Mouse (Mus musculus) forebrain, postnatal 0 days (tissue): ENCODE results near the gene Hacd2. TPM values are rescaled to one million over a fixed set of nuclear protein-coding genes. Genes with fewer than 3 reads are reported as not detected.
A peak's percentile ranks its signal among the peaks of the same experiment; 100 is the strongest.

ENCODE experiments used
- ATAC-seq: fragments of 200-750 bp; cut with Nextera tagmentation; 2 replicates; pipeline ENCODE4 v1.8.0; 2017; ENCODE audit warnings: mild to moderate bottlenecking, moderate library complexity
- DNase-seq: peaks from one replicate; pipeline ENCODE4 v3.0.0-alpha.2; 2015
- H3K27ac ChIP-seq: fragments of 300-500 bp; sonication (generic); 2 replicates; pipeline ENCODE4 v1.5.1; 2014; ENCODE audit warnings: low read depth, mild to moderate bottlenecking, antibody characterized with exemption, low read length, moderate library complexity, mixed read lengths
- H3K27me3 ChIP-seq: fragments of 300-500 bp; sonication (generic); 2 replicates; pipeline ENCODE4 v1.6.1; 2014; ENCODE audit warnings: mild to moderate bottlenecking, low read length, mixed read lengths; ENCODE audit not compliant: insufficient read depth
- H3K36me3 ChIP-seq: fragments of 300-500 bp; sonication (generic); 2 replicates; pipeline ENCODE4 v1.6.1; 2014; ENCODE audit warnings: mild to moderate bottlenecking, moderate library complexity; ENCODE audit not compliant: insufficient read depth
- H3K4me1 ChIP-seq: fragments of 300-500 bp; sonication (generic); 2 replicates; pipeline ENCODE4 v1.6.1; 2014; ENCODE audit warnings: antibody characterized with exemption; ENCODE audit not compliant: insufficient read depth
- H3K4me2 ChIP-seq: fragments of 300-500 bp; sonication (generic); 2 replicates; pipeline ENCODE4 v1.6.1; 2014; ENCODE audit warnings: low read depth, mild to moderate bottlenecking, moderate library complexity
- H3K4me3 ChIP-seq: fragments of 300-500 bp; sonication (generic); 2 replicates; pipeline ENCODE4 v1.5.1; 2014; ENCODE audit warnings: low read depth, low read length, mixed read lengths
- H3K9ac ChIP-seq: fragments of 300-500 bp; sonication (generic); 2 replicates; pipeline ENCODE4 v1.6.1; 2014; ENCODE audit warnings: mild to moderate bottlenecking
- H3K9me3 ChIP-seq: fragments of 300-500 bp; sonication (generic); 2 replicates; pipeline ENCODE4 v1.6.1; 2016; ENCODE audit warnings: low read length
- CTCF ChIP-seq: sonication (generic); IDR thresholded peaks from 2 replicates; pipeline ENCODE4 v1.5.1; 2016; ENCODE audit warnings: antibody characterized with exemption, control low read depth, low read depth
- WGBS: fragments of 180-500 bp; shearing (Covaris S2); extraction: QIAGEN DNeasy Blood & Tissue Kit; methylation state at CpG from one replicate; pipeline ENCODE4 v1.1.7; 2014; 5-methylcytosine and 5-hydroxymethylcytosine counted together
- polyA plus RNA-seq: library from polyadenylated mRNA; unstranded; fragments of >200 nt; fragmentation: Nextera tagmentation; extraction: Ambion mirVana; gene quantifications from 2 replicates; pipeline ENCODE4 v1.2.1, GENCODE M21; 2015
- total RNA-seq: library from RNA; depleted of rRNA; stranded (reverse); fragments of >200 nt; gene quantifications from 2 replicates; pipeline ENCODE4 v1.2.3, GENCODE M21; 2014

Hacd2 gene
- total and polyA plus RNA-seq, 2 experiments from 2014 or later = 13.9 to 50.4 TPM

GRCm38 (mm10) chr16:35111143-35111620, 89.0 kb downstream of the Hacd2 start:
- 60% methylated on average over 8 of the region's 8 CpGs for WGBS
- Histone ChIP-seq H3K36me3 (peaks cover 11% of the 10 kb centered on the region), H3K27me3 (no peaks in the 10 kb centered on the region), H3K4me3 (no peak overlapping the region), H3K9me3 (no peaks in the 10 kb centered on the region), H3K27ac (no peak overlapping the region), H3K9ac (no peak overlapping the region), H3K4me1 (0 out of 2 replicates have a peak, but pooled peaks cover 3% of the 10 kb centered on the region), H3K4me2 (no peak overlapping the region)
- TF ChIP-seq CTCF = peak; percentile 62
- ATAC-seq (peak; percentile 28), DNase-seq (peak; percentile 53)

GRCm38 (mm10) chr16:35113496-35113895, 91.3 kb downstream of the Hacd2 start:
- Histone ChIP-seq H3K4me1 (0 out of 2 replicates have a peak, but pooled peaks cover 3% of the 10 kb centered on the region), H3K27ac (no peak overlapping the region), H3K27me3 (no peaks in the 10 kb centered on the region), H3K4me3 (no peak overlapping the region), H3K36me3 (no peaks in the 10 kb centered on the region), H3K9ac (no peak overlapping the region), H3K4me2 (no peak overlapping the region), H3K9me3 (no peaks in the 10 kb centered on the region)
- DNase-seq (no peak), ATAC-seq (no peak)
- 82% methylated on average over 5 of the region's 5 CpGs for WGBS
- no peak for TF ChIP-seq CTCF

GRCm38 (mm10) chr16:35116328-35116956, 94.2 kb downstream of the Hacd2 start:
- no peaks in the 10 kb centered on the region for H3K4me1 ChIP-seq
- DNase-seq (no peak), ATAC-seq (no peak)
- H3K36me3 ChIP-seq = no peaks in the 10 kb centered on the region
- 85% methylated on average over 7 of the region's 7 CpGs for WGBS
- H3K9me3 ChIP-seq = no peaks in the 10 kb centered on the region
- no peak overlapping the region for H3K4me2 ChIP-seq
- no peaks in the 10 kb centered on the region for H3K27me3 ChIP-seq
- H3K27ac ChIP-seq = no peak overlapping the region
- no peak for TF ChIP-seq CTCF
- no peak overlapping the region for H3K4me3 ChIP-seq
- H3K9ac ChIP-seq = no peak overlapping the region

- no peak for TF ChIP-seq CTCF
- no peak overlapping the region for H3K27ac ChIP-seq
- no peak overlapping the region for H3K4me2 ChIP-seq
- no peak overlapping the region for H3K9ac ChIP-seq
- ATAC-seq (no peak), DNase-seq (no peak)
- H3K4me3 ChIP-seq = no peak overlapping the region
- no peaks in the 10 kb centered on the region for H3K4me1 ChIP-seq
- 65% methylated on average over 7 of the region's 7 CpGs for WGBS
- no peaks in the 10 kb centered on the region for H3K36me3 ChIP-seq
- no peaks in the 10 kb centered on the region for H3K9me3 ChIP-seq
- no peaks in the 10 kb centered on the region for H3K27me3 ChIP-seq
Observed at GRCm38 (mm10) chr16:35117436-35117835, 95.2 kb downstream of the Hacd2 start.

GRCm38 (mm10) chr16:35120603-35121002, 98.4 kb downstream of the Hacd2 start:
- Histone ChIP-seq H3K9ac (no peak overlapping the region), H3K36me3 (no peaks in the 10 kb centered on the region), H3K9me3 (no peaks in the 10 kb centered on the region), H3K4me3 (no peak overlapping the region), H3K27ac (no peak overlapping the region), H3K4me1 (no peaks in the 10 kb centered on the region), H3K4me2 (no peak overlapping the region), H3K27me3 (no peaks in the 10 kb centered on the region)
- TF ChIP-seq CTCF = no peak
- DNase-seq (no peak), ATAC-seq (no peak)
- 87% methylated on average over 4 of the region's 4 CpGs for WGBS

- Histone ChIP-seq H3K27ac (no peak overlapping the region), H3K36me3 (no peaks in the 10 kb centered on the region), H3K4me2 (no peak overlapping the region), H3K4me1 (no peaks in the 10 kb centered on the region), H3K27me3 (no peaks in the 10 kb centered on the region), H3K9ac (no peak overlapping the region), H3K9me3 (no peaks in the 10 kb centered on the region), H3K4me3 (no peak overlapping the region)
- DNase-seq (no peak), ATAC-seq (no peak)
- no peak for TF ChIP-seq CTCF
- WGBS = 88% methylated on average over 5 of the region's 5 CpGs
Observed at GRCm38 (mm10) chr16:35127270-35127669, 105.0 kb downstream of the Hacd2 start.

GRCm38 (mm10) chr16:35130172-35130571, 107.9 kb downstream of the Hacd2 start:
- no peak for ATAC-seq
- Histone ChIP-seq H3K27me3 (no peaks in the 10 kb centered on the region), H3K9me3 (no peaks in the 10 kb centered on the region), H3K4me2 (no peak overlapping the region), H3K27ac (no peak overlapping the region), H3K4me1 (no peaks in the 10 kb centered on the region), H3K36me3 (no peaks in the 10 kb centered on the region), H3K4me3 (no peak overlapping the region), H3K9ac (no peak overlapping the region)
- no peak for DNase-seq
- no peak for TF ChIP-seq CTCF
- 81% methylated on average over 3 of the region's 3 CpGs for WGBS
